Mouse (Mus musculus): ENCODE measurements around the gene Mfap3. TPM values are rescaled to one million over a fixed set of nuclear protein-coding genes. Genes with fewer than 3 reads are reported as not detected.

Gene Mfap3
- polyA plus RNA-seq, 1 experiment from 2014 or later: 61.9 TPM

- Histone ChIP-seq H3K9ac (ENCODE audit: low read length) (0 out of 2 replicates have a peak overlapping the region, but pooled peaks have one; percentile 2), H3K4me3 (ENCODE audit: low read depth, low read length) (no peak overlapping the region), H3K9me3 (ENCODE audit: control insufficient read depth, low read length) (no peaks in the 10 kb centered on the region), H3K4me2 (no peak overlapping the region), H3K27me3 (ENCODE audit: control insufficient read depth, insufficient read depth, low read length) (no peaks in the 10 kb centered on the region), H3K27ac (ENCODE audit: low read depth, low read length) (no peak overlapping the region), H3K4me1 (ENCODE audit: control insufficient read depth, insufficient read depth, low read length) (0 out of 2 replicates have a peak, but pooled peaks cover 2% of the 10 kb centered on the region), H3K36me3 (ENCODE audit: control insufficient read depth, insufficient read depth, low read length) (no peaks in the 10 kb centered on the region)
- WGBS: 26% methylated on average over 18 of the region's 18 CpGs
- DNase-seq (ENCODE audit: low spot score, missing footprints) (no peak), ATAC-seq (ENCODE audit: low FRiP score) (no peak)
Measured at GRCm38 (mm10) chr11:57566091-57567035, 47.9 kb downstream of the Mfap3 start.

GRCm38 (mm10) chr11:57568950-57569490, 50.6 kb downstream of the Mfap3 start:
- no peak for DNase-seq (ENCODE audit: low spot score, missing footprints)
- H3K4me2 ChIP-seq: no peak overlapping the region
- WGBS: 93% methylated on average over 2 of the region's 2 CpGs
- peaks cover 4% of the 10 kb centered on the region for H3K4me1 ChIP-seq (ENCODE audit: control insufficient read depth, insufficient read depth, low read length)
- H3K9ac ChIP-seq (ENCODE audit: low read length): no peak overlapping the region
- no peaks in the 10 kb centered on the region for H3K36me3 ChIP-seq (ENCODE audit: control insufficient read depth, insufficient read depth, low read length)
- H3K4me3 ChIP-seq (ENCODE audit: low read depth, low read length): no peak overlapping the region
- no peaks in the 10 kb centered on the region for H3K27me3 ChIP-seq (ENCODE audit: control insufficient read depth, insufficient read depth, low read length)
- H3K27ac ChIP-seq (ENCODE audit: low read depth, low read length): no peak overlapping the region
- ATAC-seq (ENCODE audit: low FRiP score): no peak
- no peaks in the 10 kb centered on the region for H3K9me3 ChIP-seq (ENCODE audit: control insufficient read depth, low read length)

- H3K27ac ChIP-seq (ENCODE audit: low read depth, low read length): no peak overlapping the region
- WGBS: 96% methylated on average over 3 of the region's 3 CpGs
- H3K4me1 ChIP-seq (ENCODE audit: control insufficient read depth, insufficient read depth, low read length): peaks cover 8% of the 10 kb centered on the region
- H3K27me3 ChIP-seq (ENCODE audit: control insufficient read depth, insufficient read depth, low read length): no peaks in the 10 kb centered on the region
- no peak overlapping the region for H3K9ac ChIP-seq (ENCODE audit: low read length)
- ATAC-seq (ENCODE audit: low FRiP score) (no peak), DNase-seq (ENCODE audit: low spot score, missing footprints) (no peak)
- no peak overlapping the region for H3K4me3 ChIP-seq (ENCODE audit: low read depth, low read length)
- H3K9me3 ChIP-seq (ENCODE audit: control insufficient read depth, low read length): no peaks in the 10 kb centered on the region
- H3K36me3 ChIP-seq (ENCODE audit: control insufficient read depth, insufficient read depth, low read length): no peaks in the 10 kb centered on the region
- no peak overlapping the region for H3K4me2 ChIP-seq
Measured at GRCm38 (mm10) chr11:57571035-57571434, 52.6 kb downstream of the Mfap3 start.

- H3K36me3 ChIP-seq (ENCODE audit: control insufficient read depth, insufficient read depth, low read length): no peaks in the 10 kb centered on the region
- DNase-seq (ENCODE audit: low spot score, missing footprints) (no peak), ATAC-seq (ENCODE audit: low FRiP score) (no peak)
- H3K4me3 ChIP-seq (ENCODE audit: low read depth, low read length): no peak overlapping the region
- 62% methylated on average over 14 of the region's 14 CpGs for WGBS
- H3K4me2 ChIP-seq: no peak overlapping the region
- no peak overlapping the region; the same call in 1 of the 2 replicates for H3K27ac ChIP-seq (ENCODE audit: low read depth, low read length)
- H3K27me3 ChIP-seq (ENCODE audit: control insufficient read depth, insufficient read depth, low read length): no peaks in the 10 kb centered on the region
- H3K9ac ChIP-seq (ENCODE audit: low read length): peak overlapping the region; percentile 31; the same call in 1 of the 2 replicates
- peaks cover 6% of the 10 kb centered on the region for H3K4me1 ChIP-seq (ENCODE audit: control insufficient read depth, insufficient read depth, low read length)
- H3K9me3 ChIP-seq (ENCODE audit: control insufficient read depth, low read length): no peaks in the 10 kb centered on the region
Measured at GRCm38 (mm10) chr11:57573686-57574274, 55.3 kb downstream of the Mfap3 start.

- no peaks in the 10 kb centered on the region for H3K9me3 ChIP-seq (ENCODE audit: control insufficient read depth, low read length)
- ATAC-seq (ENCODE audit: low FRiP score): no peak
- no peaks in the 10 kb centered on the region for H3K36me3 ChIP-seq (ENCODE audit: control insufficient read depth, insufficient read depth, low read length)
- H3K27ac ChIP-seq (ENCODE audit: low read depth, low read length): no peak overlapping the region
- no peak overlapping the region for H3K4me2 ChIP-seq
- 83% methylated on average over 6 of the region's 6 CpGs for WGBS
- no peaks in the 10 kb centered on the region for H3K27me3 ChIP-seq (ENCODE audit: control insufficient read depth, insufficient read depth, low read length)
- H3K9ac ChIP-seq (ENCODE audit: low read length): no peak overlapping the region
- no peak overlapping the region for H3K4me3 ChIP-seq (ENCODE audit: low read depth, low read length)
- peaks cover 6% of the 10 kb centered on the region for H3K4me1 ChIP-seq (ENCODE audit: control insufficient read depth, insufficient read depth, low read length)
- no peak for DNase-seq (ENCODE audit: low spot score, missing footprints)
Measured at GRCm38 (mm10) chr11:57576871-57577515, 58.5 kb downstream of the Mfap3 start.

- Histone ChIP-seq H3K27ac (ENCODE audit: low read depth, low read length) (peak overlapping the region; percentile 63), H3K27me3 (ENCODE audit: control insufficient read depth, insufficient read depth, low read length) (no peaks in the 10 kb centered on the region), H3K9me3 (ENCODE audit: control insufficient read depth, low read length) (no peaks in the 10 kb centered on the region), H3K4me3 (ENCODE audit: low read depth, low read length) (no peak overlapping the region), H3K4me2 (peak overlapping the region; percentile 11; the same call in 1 of the 2 replicates), H3K36me3 (ENCODE audit: control insufficient read depth, insufficient read depth, low read length) (no peaks in the 10 kb centered on the region), H3K4me1 (ENCODE audit: control insufficient read depth, insufficient read depth, low read length) (peaks cover 21% of the 10 kb centered on the region), H3K9ac (ENCODE audit: low read length) (peak overlapping the region; percentile 53; the same call in 1 of the 2 replicates)
- ATAC-seq (ENCODE audit: low FRiP score): peak; percentile 89
- DNase-seq (ENCODE audit: low spot score, missing footprints): peak; percentile 94
- 14% methylated on average over 10 of the region's 10 CpGs for WGBS
Measured at GRCm38 (mm10) chr11:57582818-57583635, 64.6 kb downstream of the Mfap3 start.

Other genes with a start within 250 kb of the Mfap3 start
- 52.5 and 56.4 TPM in 2 replicates for gene Fam114a2, start within 50 bp of the Mfap3 start, polyA plus RNA-seq (2014; fragmentation: Nextera tagmentation; extraction: Ambion mirVana)
- gene Galnt10, start 126.8 kb downstream of the Mfap3 start, polyA plus RNA-seq (2014; fragmentation: Nextera tagmentation; extraction: Ambion mirVana): 12.1 and 13.9 TPM in 2 replicates